Mouse (Mus musculus): ENCODE data around the gene Sycp2l.

Gene Sycp2l

DNA sequence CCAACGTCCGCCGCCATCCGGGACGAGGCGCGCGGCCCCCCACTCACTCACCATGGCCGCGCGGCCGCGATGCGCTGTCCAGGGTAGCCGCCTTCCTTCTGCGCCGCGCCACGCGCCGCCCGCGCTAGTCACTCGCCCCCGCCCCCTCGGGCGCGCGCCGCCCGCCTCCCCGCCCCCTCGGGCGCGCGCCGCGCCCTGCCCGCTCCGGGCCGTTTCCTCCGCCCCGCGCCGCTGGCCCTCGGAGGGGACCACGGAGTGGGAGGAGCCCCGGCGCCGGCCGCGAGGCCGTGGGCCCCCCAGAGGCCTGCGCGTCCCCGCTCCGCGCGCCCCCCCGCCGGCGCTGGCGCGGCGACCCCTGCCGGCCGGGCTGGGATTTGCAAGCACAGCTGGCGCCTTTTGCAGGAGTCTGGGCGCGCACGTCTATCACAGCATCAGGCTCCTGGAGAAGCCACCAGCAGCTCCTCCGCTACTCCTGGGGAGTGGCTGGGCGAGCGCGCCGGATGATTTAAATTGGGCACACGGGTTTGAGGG, 106.3 kb downstream of the Sycp2l start, which contains the start of gene Elovl2:
Gene Elovl2, minus strand, starts transcription at position 102 of the 531 bp plus-strand sequence.
- in situ Hi-C loops (cut with MboI; ENCODE audit: low sequenced_read_pairs), result no loop called here
